Mouse (Mus musculus) hindbrain, postnatal 0 days (tissue): ENCODE measurements at regions not wholly inside any gene's neighbourhood (a gene's known extent, or its start where the extent isn't known, plus 50 kb on each side); places are given as distances from the start of the nearest gene placed in this dataset.

Experiments
- ATAC-seq: fragments of 200-750 bp; cut with Nextera tagmentation; 2 replicates; pipeline ENCODE4 v1.8.0; 2017; ENCODE audit warnings: mild to moderate bottlenecking, moderate TSS enrichment, moderate library complexity
- DNase-seq: peaks from one replicate; pipeline ENCODE4 v3.0.0-alpha.2; 2015; ENCODE audit warnings: low spot score
- H3K27ac ChIP-seq: fragments of 300-500 bp; sonication (generic); 2 replicates; pipeline ENCODE4 v1.5.1; 2014; ENCODE audit warnings: mild to moderate bottlenecking
- H3K27me3 ChIP-seq: fragments of 300-500 bp; sonication (generic); 2 replicates; pipeline ENCODE4 v1.6.1; 2014; ENCODE audit warnings: low read length, mixed read lengths; ENCODE audit not compliant: insufficient read depth
- H3K36me3 ChIP-seq: fragments of 300-500 bp; sonication (generic); 2 replicates; pipeline ENCODE4 v1.6.1; 2014; ENCODE audit warnings: low read length, mixed read lengths; ENCODE audit not compliant: insufficient read depth
- H3K4me1 ChIP-seq: fragments of 300-500 bp; sonication (generic); 2 replicates; pipeline ENCODE4 v1.6.1; 2014; ENCODE audit warnings: antibody characterized with exemption, low read length, mixed read lengths; ENCODE audit not compliant: insufficient read depth
- H3K4me2 ChIP-seq: fragments of 300-500 bp; sonication (generic); 2 replicates; pipeline ENCODE4 v1.6.1; 2014; ENCODE audit warnings: low read depth, mild to moderate bottlenecking, low read length, moderate library complexity, mixed read lengths
- H3K4me3 ChIP-seq: fragments of 300-500 bp; sonication (generic); 2 replicates; pipeline ENCODE4 v1.5.1; 2014; ENCODE audit warnings: low read length
- H3K9ac ChIP-seq: fragments of 300-500 bp; sonication (generic); replicated peaks from 2 replicates; pipeline ENCODE4 v1.6.1; 2014; ENCODE audit warnings: mild to moderate bottlenecking, low read length, moderate library complexity, mixed read lengths
- H3K9me3 ChIP-seq: fragments of 300-500 bp; sonication (generic); 2 replicates; pipeline ENCODE4 v1.6.1; 2016; ENCODE audit warnings: low read length, mixed read lengths
- CTCF ChIP-seq: IDR thresholded peaks from 2 replicates; pipeline ENCODE4 v1.5.1; 2016; ENCODE audit warnings: antibody characterized with exemption, control low read depth, low read depth
- whole genome bisulfite sequencing: fragments of 180-500 bp; shearing (Covaris S2); extraction: QIAGEN DNeasy Blood & Tissue Kit; methylation state at CpG from one replicate; pipeline ENCODE4 v1.1.7; 2014; 5-methylcytosine and 5-hydroxymethylcytosine counted together

GRCm38 (mm10) chr15:3215201-3215600 lies 53.1 kb upstream of the Selenop start:
- 61% methylated on average over 1 of the region's 1 CpGs for WGBS
- Histone ChIP-seq H3K4me1 (no peaks in the 10 kb centered on the region), H3K4me2 (no peak overlapping the region), H3K27me3 (no peaks in the 10 kb centered on the region), H3K36me3 (no peaks in the 10 kb centered on the region), H3K9me3 (no peaks in the 10 kb centered on the region), H3K27ac (no peak overlapping the region), H3K9ac (no peak overlapping the region), H3K4me3 (no peak overlapping the region)
- ATAC-seq: no peak
- no peak for DNase-seq
- no peak for TF ChIP-seq CTCF
